Mouse (Mus musculus): Measurements from ENCODE around the gene Fam120b. TPM values are rescaled to one million over a fixed set of nuclear protein-coding genes. Genes with fewer than 3 reads are reported as not detected.

Fam120b gene
- polyA plus RNA-seq, 1 experiment, result 11.5 TPM

DNA sequence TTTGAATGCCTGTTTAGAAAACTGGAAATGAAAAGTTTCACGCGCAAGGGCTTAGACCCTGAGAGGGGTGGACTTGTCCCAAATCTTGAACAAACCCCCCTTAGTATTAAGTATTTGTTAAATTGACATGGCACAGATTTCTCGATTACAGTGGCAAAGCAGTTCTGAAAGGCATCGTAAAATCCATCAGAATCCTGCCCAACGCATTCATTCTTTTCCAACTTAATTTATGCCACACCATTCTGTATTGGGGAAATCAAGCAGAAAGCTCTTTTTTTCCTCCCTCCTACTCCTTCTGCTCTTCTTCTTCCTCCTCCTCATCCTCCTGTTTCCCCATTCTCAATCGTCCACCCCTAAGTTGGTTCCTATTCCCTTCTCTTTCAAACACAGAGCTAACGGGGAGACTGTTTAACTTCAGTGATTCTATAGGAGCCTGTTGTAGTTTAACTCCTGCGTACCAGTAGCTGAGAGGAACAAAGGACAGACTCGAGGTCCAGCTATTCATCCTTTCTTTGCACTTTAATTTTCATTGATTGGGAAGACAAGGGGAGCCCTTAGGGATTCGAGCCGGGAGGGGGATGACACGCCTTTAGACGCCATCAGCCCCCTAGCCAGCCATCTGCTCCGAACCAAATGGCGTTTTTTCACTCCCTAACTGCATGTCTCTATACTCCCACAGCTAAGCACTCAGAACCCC is 17.4 kb upstream of the Fam120b start:
- peaks cover 4% of the 10 kb centered on the region; the same call in 1 of the 2 replicates for H3K4me1 ChIP-seq (ENCODE audit: control insufficient read depth, insufficient read depth, low read length)
- TF ChIP-seq POLR2A (IDR thresholded peaks at IDR 0.05; ENCODE audit: borderline replicate concordance, extremely low read depth, low read depth, low read length) (no peak), CTCF (IDR thresholded peaks at IDR 0.05; ENCODE audit: insufficient read depth, low read length) (no peak)
- WGBS, result 39% methylated on average over 15 of the region's 15 CpGs
- H3K4me3 ChIP-seq (replicated peaks; ENCODE audit: extremely low read depth, low read depth, low read length), result no peak overlapping the region
- DNase-seq, result no peak

DNA sequence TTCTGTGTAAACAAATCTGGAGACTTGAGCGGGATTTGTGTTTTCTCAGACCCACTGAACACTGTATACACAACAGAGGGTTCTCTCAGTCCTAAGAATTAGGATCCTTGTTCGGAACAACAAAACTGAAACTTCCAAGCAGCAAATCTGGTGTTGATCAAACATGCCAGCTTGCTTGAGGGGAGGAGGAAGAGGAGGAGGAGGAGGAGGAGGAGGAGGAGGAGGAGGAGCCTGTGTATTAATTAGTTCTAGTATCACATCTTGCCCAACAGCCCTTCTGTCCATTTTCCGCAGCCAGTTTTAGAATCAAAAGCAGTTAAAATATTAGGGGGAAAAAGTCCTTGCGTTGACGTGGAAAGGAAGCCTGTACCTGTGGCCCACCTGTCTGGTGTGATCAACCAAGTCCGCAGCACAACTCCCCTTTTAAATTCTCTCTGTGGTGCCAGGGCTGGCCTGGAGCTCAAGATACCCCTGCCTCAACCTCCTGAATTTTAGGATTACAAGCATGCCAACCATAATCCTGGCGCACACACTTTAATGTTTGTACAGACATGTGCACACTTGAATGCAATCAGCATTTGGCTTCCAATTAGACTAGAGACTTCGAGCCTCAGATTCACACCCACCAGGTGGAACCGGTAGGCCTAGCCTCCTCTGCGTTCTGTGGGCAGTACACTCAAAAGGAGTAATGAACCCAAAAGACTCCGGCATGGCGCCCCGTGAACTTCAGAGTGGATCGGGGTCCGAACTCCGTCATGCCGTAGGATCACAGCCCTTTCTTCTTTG is 16.1 kb upstream of the Fam120b start:
- Histone ChIP-seq H3K4me3 (replicated peaks; ENCODE audit: extremely low read depth, low read depth, low read length) (no peak overlapping the region), H3K4me1 (ENCODE audit: control insufficient read depth, insufficient read depth, low read length) (peaks cover 4% of the 10 kb centered on the region; the same call in 1 of the 2 replicates)
- WGBS, result 25% methylated on average over 17 of the region's 17 CpGs
- TF ChIP-seq POLR2A (IDR thresholded peaks at IDR 0.05; ENCODE audit: borderline replicate concordance, extremely low read depth, low read depth, low read length) (no peak), CTCF (IDR thresholded peaks at IDR 0.05; ENCODE audit: insufficient read depth, low read length) (no peak)
- no peak for DNase-seq

DNA sequence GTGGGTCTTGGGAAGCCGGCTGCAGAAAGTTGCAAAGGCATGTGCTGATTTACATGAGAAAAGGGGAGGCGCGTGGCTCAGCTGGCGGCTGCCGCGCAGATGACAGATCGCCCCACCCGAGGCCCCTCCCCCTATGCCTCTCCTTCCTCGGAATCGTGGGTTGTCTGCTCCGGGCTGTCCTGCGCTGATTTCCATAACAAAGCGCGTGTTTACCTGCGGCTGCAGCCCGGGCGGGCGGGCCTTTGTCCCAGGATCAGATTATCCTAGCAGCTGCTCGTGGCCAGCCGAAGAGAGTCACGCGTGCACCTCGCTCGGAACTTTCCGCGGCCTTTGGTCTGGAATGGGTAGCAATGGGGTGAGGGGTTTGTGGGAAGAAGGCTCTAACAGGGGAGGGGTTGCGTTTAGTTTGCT is 15.4 kb upstream of the Fam120b start:
- 2% methylated on average over 27 of the region's 27 CpGs for WGBS
- Histone ChIP-seq H3K4me1 (ENCODE audit: control insufficient read depth, insufficient read depth, low read length) (peaks cover 4% of the 10 kb centered on the region; the same call in 1 of the 2 replicates), H3K4me3 (replicated peaks; ENCODE audit: extremely low read depth, low read depth, low read length) (peak overlapping the region; percentile 26)
- no peak for TF ChIP-seq CTCF (IDR thresholded peaks at IDR 0.05; ENCODE audit: insufficient read depth, low read length)
- no peak for TF ChIP-seq POLR2A (IDR thresholded peaks at IDR 0.05; ENCODE audit: borderline replicate concordance, extremely low read depth, low read depth, low read length)
- DNase-seq, result peak; percentile 37

DNA sequence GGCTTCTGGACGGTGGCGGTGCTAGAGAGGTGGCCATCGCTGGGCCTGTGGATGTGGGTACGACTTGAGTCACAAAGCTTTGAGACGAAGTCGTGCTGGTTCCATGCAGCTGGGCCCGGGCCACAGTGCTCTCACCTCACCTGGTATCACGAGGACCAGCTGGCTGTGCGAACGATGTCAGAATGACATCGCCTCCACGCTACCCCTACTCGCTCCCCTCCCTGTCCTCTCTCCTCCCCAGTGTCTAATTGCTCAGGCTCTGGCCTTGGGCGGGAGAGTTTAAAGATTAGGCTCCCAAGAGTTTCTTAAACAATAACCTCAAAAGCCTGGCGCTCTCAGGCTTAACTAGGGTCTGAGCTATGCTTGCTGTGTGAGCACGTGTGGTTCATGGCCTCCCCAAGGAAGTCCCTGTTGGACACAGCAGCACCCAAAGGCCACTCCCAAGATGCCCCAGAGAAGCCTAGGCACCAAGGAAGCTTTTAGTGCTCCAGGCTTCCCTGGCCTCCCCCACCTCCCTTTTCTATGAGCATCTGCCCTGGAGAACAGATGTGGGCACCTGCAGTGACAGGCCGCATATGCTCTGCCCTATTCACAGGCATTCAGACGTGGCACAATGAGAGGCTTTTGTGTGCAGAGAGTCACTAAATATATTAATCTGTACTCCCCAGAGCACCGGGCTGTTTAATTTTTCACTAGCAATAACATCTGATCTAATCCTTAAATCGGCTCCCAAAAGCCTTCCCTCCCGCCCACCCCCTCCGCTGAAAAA is 14.7 kb upstream of the Fam120b start:
- peaks cover 4% of the 10 kb centered on the region; the same call in 1 of the 2 replicates for H3K4me1 ChIP-seq (ENCODE audit: control insufficient read depth, insufficient read depth, low read length)
- 46% methylated on average over 22 of the region's 22 CpGs for WGBS
- DNase-seq, result no peak
- H3K4me3 ChIP-seq (replicated peaks; ENCODE audit: extremely low read depth, low read depth, low read length), result no peak overlapping the region
- TF ChIP-seq POLR2A (IDR thresholded peaks at IDR 0.05; ENCODE audit: borderline replicate concordance, extremely low read depth, low read depth, low read length), result no peak
- no peak for TF ChIP-seq CTCF (IDR thresholded peaks at IDR 0.05; ENCODE audit: insufficient read depth, low read length)

DNA sequence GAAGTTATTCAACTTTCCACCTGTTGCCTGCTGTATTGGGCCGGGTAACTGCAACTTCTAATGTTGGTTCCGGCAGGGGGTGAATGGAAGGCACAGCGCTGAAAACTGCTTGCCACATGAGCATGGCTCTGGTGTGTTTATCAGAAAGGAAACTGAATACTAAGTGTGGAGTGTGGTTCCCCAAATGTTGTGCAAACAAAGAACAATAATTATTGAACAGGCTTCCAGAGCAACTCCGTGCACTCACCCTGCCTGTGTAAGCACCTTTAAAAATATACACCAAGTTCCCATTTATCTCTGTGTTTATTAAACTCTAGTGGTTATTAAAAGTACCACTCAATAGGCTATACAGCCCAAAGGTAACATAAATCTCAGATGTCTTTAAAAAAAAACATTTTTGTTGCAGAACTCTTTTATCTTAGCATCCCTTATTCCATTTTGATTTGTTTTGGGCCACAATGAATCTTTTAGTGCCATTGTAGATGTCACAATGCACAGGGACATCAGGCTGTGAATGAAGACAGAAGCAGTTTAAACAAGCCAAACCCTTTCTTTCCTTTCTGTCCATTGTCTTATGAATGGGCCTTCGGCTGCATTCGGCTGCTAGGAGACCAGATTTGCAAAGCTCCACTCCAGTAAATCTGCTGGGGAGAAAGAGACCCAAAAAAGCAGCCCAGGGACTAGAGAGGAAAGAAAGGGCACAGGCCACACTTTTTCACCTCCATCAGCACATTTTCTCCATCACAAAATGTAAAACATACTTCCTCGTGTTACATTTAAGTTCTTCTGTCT is 13.9 kb upstream of the Fam120b start:
- Histone ChIP-seq H3K4me3 (replicated peaks; ENCODE audit: extremely low read depth, low read depth, low read length) (no peak overlapping the region), H3K4me1 (ENCODE audit: control insufficient read depth, insufficient read depth, low read length) (peaks cover 4% of the 10 kb centered on the region; the same call in 1 of the 2 replicates)
- 48% methylated on average over 7 of the region's 7 CpGs for WGBS
- TF ChIP-seq CTCF (IDR thresholded peaks at IDR 0.05; ENCODE audit: insufficient read depth, low read length), result no peak
- DNase-seq, result no peak

DNA sequence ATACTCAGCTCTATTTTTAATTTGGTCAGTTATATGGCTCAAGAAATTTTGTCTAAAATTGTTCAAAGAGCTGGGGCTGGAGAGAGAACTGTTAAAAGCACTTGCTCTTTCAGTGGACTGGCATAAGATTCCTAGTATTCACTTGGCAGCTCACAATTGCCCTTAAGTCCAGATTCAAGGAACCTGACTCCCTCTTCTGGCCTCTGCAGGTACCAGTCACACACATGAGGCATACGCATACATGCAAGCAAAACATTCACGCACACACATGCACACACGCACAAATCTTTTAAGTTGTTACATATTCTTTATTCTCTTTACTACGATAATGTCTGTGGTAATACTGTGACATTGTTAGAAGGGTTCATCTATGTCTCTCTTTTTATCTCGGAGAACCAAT is 12.6 kb upstream of the Fam120b start:
- 93% methylated on average over 5 of the region's 5 CpGs for WGBS
- DNase-seq, result no peak
- Histone ChIP-seq H3K4me1 (ENCODE audit: control insufficient read depth, insufficient read depth, low read length) (no peaks in the 10 kb centered on the region; the same call in 1 of the 2 replicates), H3K4me3 (replicated peaks; ENCODE audit: extremely low read depth, low read depth, low read length) (no peak overlapping the region)
- no peak for TF ChIP-seq POLR2A (IDR thresholded peaks at IDR 0.05; ENCODE audit: borderline replicate concordance, extremely low read depth, low read depth, low read length)
- no peak for TF ChIP-seq CTCF (IDR thresholded peaks at IDR 0.05; ENCODE audit: insufficient read depth, low read length)

DNA sequence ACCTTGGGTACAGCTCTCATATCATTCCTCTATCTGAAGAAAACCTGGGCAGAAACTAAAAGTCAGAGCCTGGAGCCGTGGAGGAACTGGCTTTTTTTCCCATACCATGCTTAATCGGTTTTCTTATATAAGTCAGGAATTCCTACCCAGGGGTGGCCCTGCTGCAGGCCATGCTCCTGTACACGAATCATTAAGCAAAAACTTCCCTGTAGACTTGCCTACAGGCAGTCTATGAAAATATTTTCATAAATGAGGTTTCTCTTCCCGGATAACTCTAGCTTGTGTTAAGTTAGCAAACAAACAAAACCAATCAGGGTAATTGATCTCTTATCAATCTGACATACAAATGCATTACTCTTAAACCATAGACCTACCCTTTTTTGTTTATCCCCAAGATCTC is 7.1 kb upstream of the Fam120b start:
- no peak for DNase-seq
- WGBS, result 76% methylated on average over 4 of the region's 4 CpGs
- Histone ChIP-seq H3K4me1 (ENCODE audit: control insufficient read depth, insufficient read depth, low read length) (no peaks in the 10 kb centered on the region), H3K4me3 (replicated peaks; ENCODE audit: extremely low read depth, low read depth, low read length) (no peak overlapping the region)
- TF ChIP-seq CTCF (IDR thresholded peaks at IDR 0.05; ENCODE audit: insufficient read depth, low read length) (no peak), POLR2A (IDR thresholded peaks at IDR 0.05; ENCODE audit: borderline replicate concordance, extremely low read depth, low read depth, low read length) (no peak)

DNA sequence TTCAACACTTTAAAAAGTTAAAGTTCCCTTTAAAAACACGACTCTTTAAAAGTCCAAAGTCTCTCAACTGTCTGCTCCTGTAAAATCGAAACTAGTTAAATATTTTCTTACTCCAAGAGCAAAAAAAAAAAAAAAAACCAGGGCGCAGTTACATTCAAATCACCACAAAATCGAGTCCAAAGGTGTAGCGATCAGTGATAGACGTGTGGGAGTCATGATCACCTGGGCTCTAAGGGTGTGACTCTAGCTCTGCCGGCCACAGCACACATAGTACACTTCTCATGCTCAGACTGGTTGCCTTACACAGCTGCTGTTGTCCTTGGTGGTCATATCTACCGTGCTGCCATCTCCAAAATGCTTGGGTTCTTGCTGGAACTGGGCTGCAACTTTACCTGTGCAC is 6.6 kb upstream of the Fam120b start:
- Histone ChIP-seq H3K4me3 (replicated peaks; ENCODE audit: extremely low read depth, low read depth, low read length) (no peak overlapping the region), H3K4me1 (ENCODE audit: control insufficient read depth, insufficient read depth, low read length) (no peaks in the 10 kb centered on the region)
- no peak for DNase-seq
- TF ChIP-seq CTCF (IDR thresholded peaks at IDR 0.05; ENCODE audit: insufficient read depth, low read length) (no peak), POLR2A (IDR thresholded peaks at IDR 0.05; ENCODE audit: borderline replicate concordance, extremely low read depth, low read depth, low read length) (no peak)
- WGBS, result 76% methylated on average over 8 of the region's 8 CpGs

DNA sequence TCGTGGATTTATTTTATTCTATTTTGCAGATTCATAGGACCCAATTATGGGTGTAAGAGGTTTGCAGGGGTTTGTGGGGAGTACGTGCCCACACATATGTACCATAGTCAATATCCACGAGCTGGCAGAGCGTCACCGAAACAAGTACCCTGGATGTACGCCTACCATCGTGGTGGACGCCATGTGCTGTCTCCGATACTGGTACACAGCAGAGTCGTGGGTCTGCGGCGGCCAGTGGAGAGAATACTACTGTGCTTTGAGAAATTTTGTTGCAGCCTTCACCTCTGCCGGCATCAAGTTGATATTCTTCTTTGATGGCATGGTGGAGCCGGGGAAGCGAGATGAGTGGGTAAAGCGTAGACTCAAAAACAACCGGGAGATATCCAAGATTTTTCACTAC is 5.7 kb downstream of the Fam120b start:
- DNase-seq, result no peak
- no peak for TF ChIP-seq CTCF (IDR thresholded peaks at IDR 0.05; ENCODE audit: insufficient read depth, low read length)
- no peak for TF ChIP-seq POLR2A (IDR thresholded peaks at IDR 0.05; ENCODE audit: borderline replicate concordance, extremely low read depth, low read depth, low read length)
- no peaks in the 10 kb centered on the region for H3K4me1 ChIP-seq (ENCODE audit: control insufficient read depth, insufficient read depth, low read length)
- H3K4me3 ChIP-seq (replicated peaks; ENCODE audit: extremely low read depth, low read depth, low read length), result no peak overlapping the region
- WGBS, result 96% methylated on average over 17 of the region's 17 CpGs
